Mouse (Mus musculus): ENCODE data around the gene Tnni2. TPM values are rescaled to one million over a fixed set of nuclear protein-coding genes. Genes with fewer than 3 reads are reported as not detected.
A peak's percentile ranks its signal among the peaks of the same experiment; 100 is the strongest.

Gene Tnni2
- total and polyA plus RNA-seq, 2 experiments from 2014 or later, result 0.46 TPM; not detected in 1

DNA sequence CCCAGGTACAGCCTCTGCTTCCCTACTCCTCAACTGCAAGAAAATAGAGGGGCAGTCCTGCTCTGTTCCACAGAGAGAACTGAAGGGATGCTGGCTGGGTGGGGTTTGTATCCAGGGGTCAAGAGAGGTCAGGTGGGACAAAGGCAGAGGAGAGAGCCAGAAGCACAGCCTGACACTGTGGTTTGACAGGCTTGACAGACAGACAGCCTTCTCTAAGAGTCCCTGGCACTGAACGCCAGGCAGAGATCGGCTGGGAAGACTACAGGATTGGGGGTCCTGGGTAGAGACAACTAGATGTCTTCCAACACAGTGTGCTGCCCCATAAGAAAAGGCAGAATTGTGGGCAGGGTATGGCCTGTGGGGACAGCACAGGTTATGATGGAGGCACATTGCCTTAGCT lies 37.0 kb downstream of the Tnni2 start:
- TF ChIP-seq CTCF (IDR thresholded peaks at IDR 0.05), result no peak
- no peak for ATAC-seq (ENCODE audit: low FRiP score)
- no peak overlapping the region for H3K4me2 ChIP-seq (ENCODE audit: low read depth, low read length, poor library complexity, severe bottlenecking)
- H3K9me3 ChIP-seq (ENCODE audit: low read length), result no peaks in the 10 kb centered on the region
- WGBS, result 45% methylated on average over 2 of the region's 2 CpGs
- H3K27me3 ChIP-seq (ENCODE audit: insufficient read depth, low read length), result no peaks in the 10 kb centered on the region
- H3K9ac ChIP-seq (replicated peaks; ENCODE audit: low read length, poor library complexity, severe bottlenecking), result no peak overlapping the region
- no peak overlapping the region for H3K4me3 ChIP-seq (ENCODE audit: low read depth, low read length)
- no peak overlapping the region for H3K27ac ChIP-seq (ENCODE audit: low read depth, low read length)
- H3K4me1 ChIP-seq (ENCODE audit: insufficient read depth, low read length), result peaks cover 6% of the 10 kb centered on the region
- DNase-seq (ENCODE audit: low spot score), result no peak
- H3K36me3 ChIP-seq (ENCODE audit: insufficient read depth, low read length), result no peaks in the 10 kb centered on the region

DNA sequence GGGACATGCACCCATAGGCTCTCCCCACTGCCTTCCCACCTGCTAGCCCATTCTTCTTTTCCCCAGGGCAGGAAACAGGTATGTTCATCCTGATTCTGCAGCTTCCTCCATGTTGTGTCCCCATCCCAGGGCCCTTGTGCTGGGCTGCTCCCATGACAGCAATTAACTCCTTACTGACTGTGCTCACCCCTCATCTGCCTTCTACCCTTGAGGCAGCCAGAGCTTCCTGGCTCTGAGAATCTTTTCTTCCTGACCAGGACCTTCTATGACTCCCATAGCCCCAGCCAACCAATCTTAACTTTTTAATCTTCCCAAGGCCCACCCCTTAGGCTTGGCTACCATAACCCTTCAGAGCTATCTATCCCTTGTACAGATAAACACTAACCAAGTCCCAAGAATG lies 37.7 kb downstream of the Tnni2 start:
- no peak overlapping the region for H3K4me2 ChIP-seq (ENCODE audit: low read depth, low read length, poor library complexity, severe bottlenecking)
- DNase-seq (ENCODE audit: low spot score), result no peak
- H3K9me3 ChIP-seq (ENCODE audit: low read length), result no peaks in the 10 kb centered on the region
- H3K36me3 ChIP-seq (ENCODE audit: insufficient read depth, low read length), result no peaks in the 10 kb centered on the region
- TF ChIP-seq CTCF (IDR thresholded peaks at IDR 0.05), result no peak
- no peak overlapping the region for H3K9ac ChIP-seq (replicated peaks; ENCODE audit: low read length, poor library complexity, severe bottlenecking)
- H3K27ac ChIP-seq (ENCODE audit: low read depth, low read length), result no peak overlapping the region
- H3K27me3 ChIP-seq (ENCODE audit: insufficient read depth, low read length), result no peaks in the 10 kb centered on the region
- no peak for ATAC-seq (ENCODE audit: low FRiP score)
- H3K4me1 ChIP-seq (ENCODE audit: insufficient read depth, low read length), result peaks cover 6% of the 10 kb centered on the region
- H3K4me3 ChIP-seq (ENCODE audit: low read depth, low read length), result no peak overlapping the region

DNA sequence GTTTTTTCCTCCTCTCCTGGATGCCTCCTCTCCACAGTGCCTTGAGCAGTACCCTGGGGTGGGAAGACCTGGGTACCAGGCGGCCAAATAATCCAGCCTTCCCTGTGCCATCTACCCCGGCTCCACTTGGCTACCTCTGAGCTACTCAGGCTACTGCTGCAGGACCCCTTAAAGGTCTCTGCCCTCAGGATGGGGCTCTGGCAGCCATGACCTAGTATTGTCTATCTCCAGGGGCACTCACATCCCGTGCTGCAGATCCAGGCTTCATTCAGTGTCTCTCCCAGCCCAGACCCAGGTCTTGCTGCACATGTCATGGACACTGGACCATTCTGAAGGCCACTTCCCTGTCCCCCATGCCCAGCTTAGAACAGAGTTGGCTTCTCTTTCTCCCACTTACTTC lies 38.3 kb downstream of the Tnni2 start:
- Histone ChIP-seq H3K36me3 (ENCODE audit: insufficient read depth, low read length) (no peaks in the 10 kb centered on the region), H3K27ac (ENCODE audit: low read depth, low read length) (no peak overlapping the region), H3K9me3 (ENCODE audit: low read length) (no peaks in the 10 kb centered on the region), H3K27me3 (ENCODE audit: insufficient read depth, low read length) (no peaks in the 10 kb centered on the region), H3K4me2 (ENCODE audit: low read depth, low read length, poor library complexity, severe bottlenecking) (no peak overlapping the region), H3K4me1 (ENCODE audit: insufficient read depth, low read length) (peaks cover 6% of the 10 kb centered on the region), H3K4me3 (ENCODE audit: low read depth, low read length) (no peak overlapping the region), H3K9ac (replicated peaks; ENCODE audit: low read length, poor library complexity, severe bottlenecking) (no peak overlapping the region)
- WGBS, result 81% methylated on average over 3 of the region's 3 CpGs
- DNase-seq (ENCODE audit: low spot score) (no peak), ATAC-seq (ENCODE audit: low FRiP score) (no peak)
- no peak for TF ChIP-seq CTCF (IDR thresholded peaks at IDR 0.05)

DNA sequence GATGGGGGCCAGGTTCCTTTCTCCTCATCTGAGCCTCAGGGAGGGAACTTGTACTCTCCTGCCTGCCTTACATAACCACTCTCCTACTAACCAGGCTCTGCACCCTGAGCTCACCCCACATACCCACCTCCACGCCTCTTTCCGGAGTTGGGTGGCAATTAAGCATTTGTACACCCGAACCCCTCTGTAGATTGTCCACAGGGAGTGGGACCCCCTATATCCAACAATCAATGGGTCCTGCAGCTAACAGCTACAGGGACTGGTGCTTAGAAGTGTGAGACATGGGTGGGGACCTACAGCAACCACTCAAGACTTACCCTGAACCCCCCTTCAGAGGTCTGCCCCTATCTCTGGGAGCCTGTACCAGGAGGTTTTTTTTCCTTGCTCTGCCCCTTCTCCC lies 39.1 kb downstream of the Tnni2 start:
- DNase-seq (ENCODE audit: low spot score), result no peak
- Histone ChIP-seq H3K9me3 (ENCODE audit: low read length) (no peaks in the 10 kb centered on the region), H3K27me3 (ENCODE audit: insufficient read depth, low read length) (no peaks in the 10 kb centered on the region), H3K4me3 (ENCODE audit: low read depth, low read length) (no peak overlapping the region), H3K27ac (ENCODE audit: low read depth, low read length) (no peak overlapping the region), H3K9ac (replicated peaks; ENCODE audit: low read length, poor library complexity, severe bottlenecking) (no peak overlapping the region), H3K36me3 (ENCODE audit: insufficient read depth, low read length) (no peaks in the 10 kb centered on the region), H3K4me1 (ENCODE audit: insufficient read depth, low read length) (peaks cover 6% of the 10 kb centered on the region), H3K4me2 (ENCODE audit: low read depth, low read length, poor library complexity, severe bottlenecking) (no peak overlapping the region)
- no peak for ATAC-seq (ENCODE audit: low FRiP score)
- 100% methylated on average over 3 of the region's 3 CpGs for WGBS
- no peak for TF ChIP-seq CTCF (IDR thresholded peaks at IDR 0.05)

DNA sequence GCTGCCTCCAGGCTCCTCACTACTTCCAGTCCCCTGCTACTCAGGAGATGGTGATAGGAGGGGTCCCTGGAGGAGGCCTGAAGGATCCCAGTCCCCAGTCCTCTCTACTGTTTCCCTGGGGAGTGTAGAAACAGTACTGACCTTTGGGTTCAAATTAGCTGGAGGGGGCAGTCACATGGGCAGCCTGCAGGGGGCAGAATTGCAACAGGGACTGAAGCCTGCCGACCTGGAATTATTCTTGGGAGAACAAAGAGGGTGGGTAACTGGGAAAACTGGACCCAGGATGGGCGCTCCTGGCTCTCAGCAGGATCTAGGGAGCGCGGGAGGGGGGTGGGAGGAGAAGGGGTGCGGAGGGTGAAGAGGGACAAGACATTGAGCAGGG lies 39.6 kb downstream of the Tnni2 start:
- peak; percentile 61 for DNase-seq (ENCODE audit: low spot score)
- Histone ChIP-seq H3K36me3 (ENCODE audit: insufficient read depth, low read length) (no peaks in the 10 kb centered on the region), H3K4me3 (ENCODE audit: low read depth, low read length) (peak overlapping the region; percentile 28; the same call in 1 of the 2 replicates), H3K4me2 (ENCODE audit: low read depth, low read length, poor library complexity, severe bottlenecking) (peak overlapping the region; percentile 54), H3K9ac (replicated peaks; ENCODE audit: low read length, poor library complexity, severe bottlenecking) (peak overlapping the region; percentile 60), H3K4me1 (ENCODE audit: insufficient read depth, low read length) (peaks cover 6% of the 10 kb centered on the region), H3K27ac (ENCODE audit: low read depth, low read length) (peak overlapping the region; percentile 55; the same call in 1 of the 2 replicates), H3K9me3 (ENCODE audit: low read length) (no peaks in the 10 kb centered on the region), H3K27me3 (ENCODE audit: insufficient read depth, low read length) (no peaks in the 10 kb centered on the region)
- 0 out of 2 replicates have a peak, but pooled peaks have one; percentile 6 for ATAC-seq (ENCODE audit: low FRiP score)
- TF ChIP-seq CTCF (IDR thresholded peaks at IDR 0.05), result peak; percentile 73
- WGBS, result 9% methylated on average over 4 of the region's 5 CpGs

DNA sequence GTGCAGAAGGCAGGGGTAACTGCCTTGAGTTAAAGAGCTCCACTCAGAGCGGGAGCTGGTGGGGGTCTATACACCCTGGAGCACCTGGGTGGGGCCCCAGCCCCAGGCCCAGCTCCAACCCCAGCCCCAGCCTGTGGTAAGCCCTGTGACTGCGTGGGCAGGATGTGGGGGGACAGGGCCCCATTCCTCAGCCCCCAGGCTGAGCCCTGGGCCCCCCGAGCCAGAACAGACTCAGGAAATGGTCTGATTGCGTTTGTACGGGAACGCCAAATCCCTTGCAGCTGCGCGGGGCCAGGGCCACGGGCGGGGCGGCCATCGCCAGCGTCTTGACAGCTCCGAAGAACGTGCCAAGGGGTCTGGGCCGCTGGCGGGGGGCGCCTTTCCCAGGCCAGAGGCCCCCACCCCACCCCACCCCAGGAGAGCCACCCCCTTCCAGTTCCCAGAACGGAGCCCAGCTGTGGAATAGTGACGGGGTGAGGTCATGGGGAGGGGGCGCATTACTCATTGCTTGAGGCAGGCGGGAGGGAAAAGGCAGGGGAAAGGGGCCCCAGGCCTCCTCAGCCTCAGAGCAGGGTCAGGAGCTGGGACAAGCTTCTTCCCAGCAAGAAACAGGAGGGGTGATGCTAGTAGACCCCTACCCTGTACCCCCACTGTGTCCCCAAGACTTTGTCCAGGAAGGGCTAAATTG lies 40.1 kb downstream of the Tnni2 start:
- DNase-seq (ENCODE audit: low spot score) (peak; percentile 41), ATAC-seq (ENCODE audit: low FRiP score) (peak; percentile 46)
- no peaks in the 10 kb centered on the region for H3K9me3 ChIP-seq (ENCODE audit: low read length)
- peak overlapping the region; percentile 60 for H3K9ac ChIP-seq (replicated peaks; ENCODE audit: low read length, poor library complexity, severe bottlenecking)
- H3K4me2 ChIP-seq (ENCODE audit: low read depth, low read length, poor library complexity, severe bottlenecking), result peak overlapping the region; percentile 54
- H3K27me3 ChIP-seq (ENCODE audit: insufficient read depth, low read length), result no peaks in the 10 kb centered on the region
- H3K36me3 ChIP-seq (ENCODE audit: insufficient read depth, low read length), result no peaks in the 10 kb centered on the region
- no peak for TF ChIP-seq CTCF (IDR thresholded peaks at IDR 0.05)
- H3K4me1 ChIP-seq (ENCODE audit: insufficient read depth, low read length), result peaks cover 6% of the 10 kb centered on the region
- H3K27ac ChIP-seq (ENCODE audit: low read depth, low read length), result peak overlapping the region; percentile 55; the same call in 1 of the 2 replicates
- under 1% methylated on average over 18 of the region's 22 CpGs for WGBS
- peak overlapping the region; percentile 28 for H3K4me3 ChIP-seq (ENCODE audit: low read depth, low read length)
